22 mouse cellular contexts compared by ENCODE assay signal in the genomic region with DNA sequence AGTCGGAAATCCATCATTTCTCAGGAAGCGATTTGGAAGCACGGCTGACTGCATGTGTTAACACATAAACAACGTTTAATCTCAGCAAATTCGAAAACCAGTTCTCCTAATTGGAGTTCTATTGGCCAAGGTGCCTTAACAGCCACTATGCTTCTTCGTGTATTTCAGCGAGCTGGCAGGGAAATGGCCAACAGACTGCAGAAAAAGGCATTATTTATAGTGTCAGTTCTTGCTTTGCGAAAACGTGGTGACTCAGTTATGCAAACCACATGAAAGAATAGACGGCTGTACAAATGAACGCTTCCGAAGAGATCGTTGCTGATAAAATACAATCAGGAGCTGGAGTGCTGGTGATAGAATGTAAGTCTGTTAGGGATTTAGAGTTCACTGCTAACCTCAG. TPM values are rescaled to one million over a fixed set of nuclear protein-coding genes. Genes with fewer than 3 reads are reported as not detected.
DNase-seq lines count a peak whose midpoint lies in the region; ATAC-seq and TF ChIP-seq lines count a peak whose summit lies in the region.
"Had no signal": no experiment of that assay in that cellular context is flagged by ENCODE, and none has a peak within 500 bp of the region (broad histone marks: within the 10 kb centered on the region; RNA-seq: fewer than 3 reads in every experiment).

No protein-coding gene starts in this region.

- H3K27ac ChIP-seq in forebrain, postnatal 0 days (ENCODE audit: low read depth, low read length), result no peak overlapping the region
- H3K27ac ChIP-seq in forebrain, embryonic 13.5 days, result no peak overlapping the region
- no peak overlapping the region for H3K27ac ChIP-seq in lung, postnatal 0 days (ENCODE audit: low read length)
- H3K27ac ChIP-seq: embryonic facial prominence, embryonic 13.5 days; heart, embryonic 10.5 days; hindbrain, embryonic 10.5 days; limb, embryonic 10.5 days; stomach, embryonic 15.5 days had no signal

- ATAC-seq in forebrain, postnatal 0 days, result peak; percentile 45; the same call in 1 of the 2 replicates
- ATAC-seq in forebrain, embryonic 13.5 days, result no peak
- no peak for ATAC-seq in lung, postnatal 0 days
- ATAC-seq: liver, postnatal 0 days had no signal

- peak; percentile 76 for DNase-seq in forebrain, postnatal 0 days
- DNase-seq in left cerebral cortex, postnatal 36 days (ENCODE audit: low spot score in 2 of 2), result peak; percentile 39 to 43
- DNase-seq in left cerebral cortex, postnatal 10 days (ENCODE audit: extremely low spot score in 1 of 2, low spot score in 2 of 2), result no peak
- peak; percentile 31 for DNase-seq in forelimb bud, embryonic 11.5 days (ENCODE audit: low read depth, low spot score)
- DNase-seq in lung, postnatal 0 days (ENCODE audit: low spot score), result no peak
- DNase-seq in gastrocnemius, postnatal 36 days, result no peak
- DNase-seq: B cell, adult 2 months; cerebellum, adult 9-11 months; kidney, adult 2 months; kidney, postnatal 10 days; liver, postnatal 0 days; lung, postnatal 36 days; retina, postnatal 1 day; thymus, adult 18-20 months; thymus, postnatal 4 days had no signal

- H3K4me2 ChIP-seq in forebrain, postnatal 0 days (ENCODE audit: low read depth), result no peak overlapping the region
- H3K4me2 ChIP-seq in forebrain, embryonic 13.5 days, result no peak overlapping the region
- no peak overlapping the region for H3K4me2 ChIP-seq in lung, postnatal 0 days (replicated peaks; ENCODE audit: low read depth, low read length)
- H3K4me2 ChIP-seq: embryonic facial prominence, embryonic 13.5 days; stomach, embryonic 15.5 days had no signal

- TF ChIP-seq CTCF in forebrain, postnatal 0 days (IDR thresholded peaks at IDR 0.05; ENCODE audit: low read depth), result no peak
- no peak for TF ChIP-seq CTCF in lung, postnatal 0 days (IDR thresholded peaks at IDR 0.05)

- WGBS in forebrain, postnatal 0 days, result 35% methylated on average over 13 of the region's 13 CpGs
- whole genome bisulfite sequencing in forebrain, embryonic 13.5 days, result 68% methylated on average over 13 of the region's 13 CpGs
- 44% methylated on average over 13 of the region's 13 CpGs for WGBS in lung, postnatal 0 days

- no peaks in the 10 kb centered on the region for H3K27me3 ChIP-seq in forebrain, postnatal 0 days (ENCODE audit: insufficient read depth, low read length)
- no peaks in the 10 kb centered on the region for H3K27me3 ChIP-seq in forebrain, embryonic 13.5 days
- no peaks in the 10 kb centered on the region for H3K27me3 ChIP-seq in lung, postnatal 0 days (replicated peaks; ENCODE audit: insufficient read depth, low read length)
- H3K27me3 ChIP-seq: embryonic facial prominence, embryonic 13.5 days; stomach, embryonic 15.5 days had no signal

- H3K9me3 ChIP-seq in forebrain, postnatal 0 days (ENCODE audit: low read length), result no peaks in the 10 kb centered on the region
- H3K9me3 ChIP-seq in forebrain, embryonic 13.5 days (replicated peaks), result no peaks in the 10 kb centered on the region
- no peaks in the 10 kb centered on the region for H3K9me3 ChIP-seq in lung, postnatal 0 days (ENCODE audit: low read length)
- H3K9me3 ChIP-seq: embryonic facial prominence, embryonic 13.5 days; heart, embryonic 10.5 days; hindbrain, embryonic 10.5 days; limb, embryonic 10.5 days; stomach, embryonic 15.5 days had no signal

- H3K9ac ChIP-seq in forebrain, postnatal 0 days, result no peak overlapping the region
- no peak overlapping the region for H3K9ac ChIP-seq in forebrain, embryonic 13.5 days
- H3K9ac ChIP-seq in lung, postnatal 0 days (replicated peaks; ENCODE audit: low read depth), result no peak overlapping the region
- H3K9ac ChIP-seq: embryonic facial prominence, embryonic 13.5 days; liver, postnatal 0 days; stomach, embryonic 15.5 days had no signal

- H3K36me3 ChIP-seq in forebrain, postnatal 0 days (ENCODE audit: insufficient read depth), result no peaks in the 10 kb centered on the region
- no peaks in the 10 kb centered on the region for H3K36me3 ChIP-seq in forebrain, embryonic 13.5 days (ENCODE audit: poor library complexity, severe bottlenecking)
- H3K36me3 ChIP-seq in lung, postnatal 0 days (ENCODE audit: insufficient read depth, low read length), result no peaks in the 10 kb centered on the region
- H3K36me3 ChIP-seq: embryonic facial prominence, embryonic 13.5 days; heart, embryonic 10.5 days; hindbrain, embryonic 10.5 days; limb, embryonic 10.5 days; stomach, embryonic 15.5 days had no signal

- H3K4me1 ChIP-seq in forebrain, postnatal 0 days (ENCODE audit: insufficient read depth), result no peaks in the 10 kb centered on the region
- H3K4me1 ChIP-seq in forebrain, embryonic 13.5 days, result no peaks in the 10 kb centered on the region
- no peaks in the 10 kb centered on the region for H3K4me1 ChIP-seq in lung, postnatal 0 days (ENCODE audit: insufficient read depth, low read depth, low read length)
- H3K4me1 ChIP-seq: embryonic facial prominence, embryonic 13.5 days; heart, embryonic 10.5 days; stomach, embryonic 15.5 days had no signal

- no peak overlapping the region for H3K4me3 ChIP-seq in forebrain, postnatal 0 days (ENCODE audit: low read depth, low read length)
- H3K4me3 ChIP-seq in forebrain, embryonic 13.5 days, result no peak overlapping the region
- H3K4me3 ChIP-seq in lung, postnatal 0 days (ENCODE audit: low read depth, low read length), result no peak overlapping the region
- H3K4me3 ChIP-seq: embryonic facial prominence, embryonic 13.5 days; heart, embryonic 10.5 days; hindbrain, embryonic 10.5 days; limb, embryonic 10.5 days; stomach, embryonic 15.5 days had no signal

- intact Hi-C loops in left cerebral cortex, postnatal 36 days (cut with DNase I), result no loop called here
- intact Hi-C loops in left cerebral cortex, postnatal 10 days (cut with DNase I), result no loop called here
- intact Hi-C loops in gastrocnemius, postnatal 36 days (cut with DNase I), result no loop called here

- TF ChIP-seq EP300 in lung, postnatal 0 days (IDR thresholded peaks at IDR 0.05), result no peak

RNA-seq across cellular contexts. Expression of a gene that starts 9.9 kb away (rescaled TPM):
- 10.1 and 11.7 TPM in 2 replicates for total RNA-seq in forebrain, postnatal 0 days (2014; rRNA removed)
- polyA plus RNA-seq in forebrain, postnatal 0 days (2015; fragmentation: Nextera tagmentation; extraction: Ambion mirVana), result 0.53 and 0.97 TPM in 2 replicates
- 0.62 and 0.81 TPM in 2 replicates for polyA plus RNA-seq in forebrain, embryonic 13.5 days (2015; fragmentation: Nextera tagmentation; extraction: Ambion mirVana)
- 10 to 100 TPM; 21.1 to 22.0 TPM for total RNA-seq in left cerebral cortex, postnatal 36 days (2021)
- total RNA-seq in left cerebral cortex, postnatal 10 days (2021), result 1 to 10 TPM; 7.6 to 7.9 TPM
- 2.2 and 2.4 TPM in 2 replicates for polyA plus RNA-seq in lung, postnatal 0 days (2015; fragmentation: Nextera tagmentation; extraction: Ambion mirVana)
- 10 to 100 TPM; 29.8 to 46.5 TPM for total RNA-seq in gastrocnemius, postnatal 36 days (2021)
- total RNA-seq: megakaryocyte-erythroid progenitor cell, adult 5-6 weeks had no signal

Comparison
In these comparisons a context has a peak if more than half of its experiments do, and no peak if none do; other contexts are left out.
1. DNase-seq: peak in forebrain, postnatal 0 days (single experiment), left cerebral cortex, postnatal 36 days (2 of 2) and forelimb bud, embryonic 11.5 days (single experiment); none in left cerebral cortex, postnatal 10 days (0 of 2), lung, postnatal 0 days (single experiment) and gastrocnemius, postnatal 36 days (0 of 2).